Mouse (Mus musculus): ENCODE data around the gene Cfap97d1.
A peak's percentile ranks its signal among the peaks of the same experiment; 100 is the strongest.
"Not testable (repeated sequence)": the region's sequence is repeated elsewhere in the genome, so short reads cannot be mapped to it uniquely, and the experiment has no call there.

The Cfap97d1 gene

GRCm38 (mm10) chr11:101973496-101973895 is 10.6 kb upstream of the Cfap97d1 start:
- no peak for DNase-seq (ENCODE audit: low read depth, low spot score)

GRCm38 (mm10) chr11:101974181-101974580 is 9.9 kb upstream of the Cfap97d1 start:
- DNase-seq (ENCODE audit: low read depth, low spot score) = no peak

GRCm38 (mm10) chr11:101974923-101975322 is 9.2 kb upstream of the Cfap97d1 start:
- DNase-seq (ENCODE audit: low read depth, low spot score) = peak; percentile 69

GRCm38 (mm10) chr11:101976949-101977348 is 7.1 kb upstream of the Cfap97d1 start:
- DNase-seq (ENCODE audit: low read depth, low spot score) = peak; percentile 33

GRCm38 (mm10) chr11:101979140-101979539 is 4.9 kb upstream of the Cfap97d1 start:
- DNase-seq (ENCODE audit: low read depth, low spot score) = no peak

- DNase-seq (ENCODE audit: low read depth, low spot score) = no peak
Observed at GRCm38 (mm10) chr11:101980603-101981157, 3.4 kb upstream of the Cfap97d1 start.

GRCm38 (mm10) chr11:101981850-101982249 is 2.2 kb upstream of the Cfap97d1 start:
- no peak for DNase-seq (ENCODE audit: low read depth, low spot score)

- peak; percentile 45 for DNase-seq (ENCODE audit: low read depth, low spot score)
Observed at GRCm38 (mm10) chr11:101982981-101983411, 1.1 kb upstream of the Cfap97d1 start.

GRCm38 (mm10) chr11:101983431-101983921 is 603 bp upstream of the Cfap97d1 start:
- DNase-seq (ENCODE audit: low read depth, low spot score) = no peak

GRCm38 (mm10) chr11:101985450-101985849 is 1.4 kb downstream of the Cfap97d1 start:
- not testable (repeated sequence) for DNase-seq (ENCODE audit: low read depth, low spot score)

GRCm38 (mm10) chr11:101985990-101986389 is 1.9 kb downstream of the Cfap97d1 start:
- peak; percentile 89 for DNase-seq (ENCODE audit: low read depth, low spot score)

GRCm38 (mm10) chr11:101986913-101987312 is 2.8 kb downstream of the Cfap97d1 start, which contains the start of gene Dusp3:
Gene Dusp3, minus strand, starts transcription at chr11:101987013.
- no peak for DNase-seq (ENCODE audit: low read depth, low spot score)

GRCm38 (mm10) chr11:101990244-101990643 is 6.2 kb downstream of the Cfap97d1 start:
- DNase-seq (ENCODE audit: low read depth, low spot score) = no peak

GRCm38 (mm10) chr11:101991813-101992212 is 7.7 kb downstream of the Cfap97d1 start:
- DNase-seq (ENCODE audit: low read depth, low spot score) = no peak

- DNase-seq (ENCODE audit: low read depth, low spot score) = no peak
Observed at GRCm38 (mm10) chr11:101992411-101992810, 8.3 kb downstream of the Cfap97d1 start.

GRCm38 (mm10) chr11:101994100-101994499 is 10.0 kb downstream of the Cfap97d1 start:
- no peak for DNase-seq (ENCODE audit: low read depth, low spot score)

- DNase-seq (ENCODE audit: low read depth, low spot score) = no peak
Observed at GRCm38 (mm10) chr11:101995938-101996337, 11.9 kb downstream of the Cfap97d1 start.

GRCm38 (mm10) chr11:101998258-101998657 is 14.2 kb downstream of the Cfap97d1 start:
- DNase-seq (ENCODE audit: low read depth, low spot score) = no peak

GRCm38 (mm10) chr11:101999466-101999865 is 15.4 kb downstream of the Cfap97d1 start:
- no peak for DNase-seq (ENCODE audit: low read depth, low spot score)

GRCm38 (mm10) chr11:102004251-102004650 is 20.2 kb downstream of the Cfap97d1 start:
- peak; percentile 84 for DNase-seq (ENCODE audit: low read depth, low spot score)

GRCm38 (mm10) chr11:102006271-102006670 is 22.2 kb downstream of the Cfap97d1 start:
- DNase-seq (ENCODE audit: low read depth, low spot score) = no peak

- no peak for DNase-seq (ENCODE audit: low read depth, low spot score)
Observed at GRCm38 (mm10) chr11:102006688-102007087, 22.6 kb downstream of the Cfap97d1 start.

GRCm38 (mm10) chr11:102008372-102008771 is 24.3 kb downstream of the Cfap97d1 start:
- no peak for DNase-seq (ENCODE audit: low read depth, low spot score)
